Mouse (Mus musculus) hindbrain, embryonic 14.5 days (tissue): ENCODE measurements around the gene Pawr. TPM values are rescaled to one million over a fixed set of nuclear protein-coding genes. Genes with fewer than 3 reads are reported as not detected.

Experiments
- ATAC-seq: fragments of 200-750 bp; cut with Nextera tagmentation; 2 replicates; pipeline ENCODE4 v1.8.0; 2017; ENCODE audit warnings: moderate number of reproducible peaks, mild to moderate bottlenecking, moderate TSS enrichment, moderate library complexity; ENCODE audit not compliant: low FRiP score
- DNase-seq: peaks from one replicate; pipeline ENCODE4 v3.0.0-alpha.2; 2015; ENCODE audit warnings: low spot score
- H3K27ac ChIP-seq: fragments of 300-500 bp; sonication (generic); 2 replicates; pipeline ENCODE4 v1.5.1; 2014; ENCODE audit warnings: mild to moderate bottlenecking, moderate library complexity
- H3K27me3 ChIP-seq: fragments of 300-500 bp; sonication (generic); 2 replicates; pipeline ENCODE4 v1.6.1; 2014; ENCODE audit warnings: mild to moderate bottlenecking, low read length, mixed read lengths; ENCODE audit not compliant: control insufficient read depth, insufficient read depth
- H3K36me3 ChIP-seq: fragments of 300-500 bp; sonication (generic); replicated peaks from 2 replicates; pipeline ENCODE4 v1.6.1; 2014; ENCODE audit not compliant: control insufficient read depth, insufficient read depth
- H3K4me1 ChIP-seq: fragments of 300-500 bp; sonication (generic); replicated peaks from 2 replicates; pipeline ENCODE4 v1.6.1; 2014; ENCODE audit warnings: antibody characterized with exemption, low read length, mixed read lengths; ENCODE audit not compliant: control insufficient read depth, insufficient read depth
- H3K4me2 ChIP-seq: fragments of 300-500 bp; sonication (generic); replicated peaks from 2 replicates; pipeline ENCODE4 v1.6.1; 2014; ENCODE audit warnings: mild to moderate bottlenecking, moderate library complexity
- H3K4me3 ChIP-seq: fragments of 300-500 bp; sonication (generic); replicated peaks from 2 replicates; pipeline ENCODE4 v1.5.1; 2014; ENCODE audit warnings: mild to moderate bottlenecking, low read length
- H3K9ac ChIP-seq: fragments of 300-500 bp; sonication (generic); 2 replicates; pipeline ENCODE4 v1.6.1; 2014
- H3K9me3 ChIP-seq: fragments of 300-500 bp; sonication (generic); 2 replicates; pipeline ENCODE4 v1.6.1; 2016; ENCODE audit warnings: low read length; ENCODE audit not compliant: control insufficient read depth
- WGBS: fragments of 180-500 bp; shearing (Covaris S2); extraction: QIAGEN DNeasy Blood & Tissue Kit; methylation state at CpG from one replicate; pipeline ENCODE4 v1.1.7; 2014; 5-methylcytosine and 5-hydroxymethylcytosine counted together
- polyA plus RNA-seq: library from polyadenylated mRNA; unstranded; fragments of >200 nt; fragmentation: Nextera tagmentation; extraction: Ambion mirVana; gene quantifications from 2 replicates; pipeline ENCODE4 v1.2.1, GENCODE M21; 2014

Gene Pawr
- polyA plus RNA-seq, 1 experiment from 2014 or later = 4.3 TPM

DNA sequence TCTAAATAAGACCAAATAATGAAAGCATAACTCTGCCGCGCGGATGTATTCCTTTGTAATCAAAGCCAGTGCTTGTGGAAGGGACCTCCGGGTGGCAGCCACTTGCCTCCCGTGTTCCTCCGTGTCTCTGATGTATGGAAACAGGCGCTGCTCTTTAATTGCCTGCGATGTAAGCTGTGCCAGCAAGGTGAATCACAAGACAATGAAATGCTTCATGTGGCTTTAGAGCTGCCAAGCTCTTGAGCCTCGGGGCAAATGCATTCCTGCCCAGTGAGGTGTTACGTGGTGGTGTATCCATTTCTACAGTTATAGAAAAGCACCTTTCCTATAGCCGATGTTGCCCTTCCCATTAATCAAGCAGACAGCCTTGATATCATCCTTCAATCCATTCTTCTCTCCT lies 24.1 kb upstream of the Pawr start:
- no peak overlapping the region for H3K4me2 ChIP-seq
- no peaks in the 10 kb centered on the region for H3K9me3 ChIP-seq
- ATAC-seq (no peak), DNase-seq (no peak)
- H3K36me3 ChIP-seq = no peaks in the 10 kb centered on the region
- WGBS = 64% methylated on average over 11 of the region's 11 CpGs
- H3K4me1 ChIP-seq = no peaks in the 10 kb centered on the region
- no peak overlapping the region for H3K4me3 ChIP-seq
- no peak overlapping the region; the same call in 1 of the 2 replicates for H3K9ac ChIP-seq
- 0 out of 2 replicates have a peak overlapping the region, but pooled peaks have one; percentile 10 for H3K27ac ChIP-seq
- no peaks in the 10 kb centered on the region for H3K27me3 ChIP-seq

DNA sequence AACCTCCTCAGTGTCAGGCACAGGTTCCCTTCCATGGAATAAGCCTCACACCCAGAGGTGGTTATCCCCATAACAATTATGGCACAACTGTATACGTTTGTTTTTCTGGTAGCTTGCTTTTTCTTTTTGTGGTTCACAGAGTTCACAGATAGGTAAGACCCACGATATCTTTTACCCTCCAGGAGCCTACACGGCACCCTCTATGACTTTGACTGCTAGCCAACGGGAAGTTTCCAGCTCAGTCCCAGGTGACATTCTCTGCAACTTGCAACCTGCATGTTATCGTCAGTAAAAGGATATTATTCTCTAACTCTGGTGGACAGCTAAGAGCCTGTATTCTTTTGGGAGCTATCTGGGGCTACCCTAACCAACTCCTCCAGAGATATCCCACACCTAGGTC lies 21.7 kb upstream of the Pawr start:
- H3K9me3 ChIP-seq = no peaks in the 10 kb centered on the region
- H3K36me3 ChIP-seq = no peaks in the 10 kb centered on the region
- H3K4me3 ChIP-seq = no peak overlapping the region
- H3K27ac ChIP-seq = no peak overlapping the region
- H3K27me3 ChIP-seq = no peaks in the 10 kb centered on the region
- DNase-seq (no peak), ATAC-seq (no peak)
- H3K4me1 ChIP-seq = no peaks in the 10 kb centered on the region
- no peak overlapping the region for H3K4me2 ChIP-seq
- WGBS = 97% methylated on average over 5 of the region's 5 CpGs
- no peak overlapping the region for H3K9ac ChIP-seq

DNA sequence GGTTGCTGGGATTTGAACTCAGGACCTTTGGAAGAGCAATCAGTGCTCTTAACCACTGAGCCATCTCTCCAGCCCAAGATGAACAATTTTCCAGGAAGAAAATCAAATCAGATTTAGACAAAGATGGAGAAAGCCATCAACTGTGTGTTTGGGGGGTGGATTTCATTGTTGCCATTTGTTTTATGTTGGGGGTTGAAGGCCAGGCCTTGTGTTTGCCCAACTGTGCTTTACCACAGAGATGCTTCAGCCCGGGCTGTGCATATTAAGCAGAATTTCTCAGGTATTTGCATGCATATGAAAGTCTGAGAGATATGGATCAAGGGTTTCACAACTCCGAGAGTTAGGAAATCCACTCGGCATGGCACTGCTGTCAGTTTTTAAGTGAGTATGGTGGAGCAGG lies 20.5 kb upstream of the Pawr start:
- Histone ChIP-seq H3K4me1 (no peaks in the 10 kb centered on the region), H3K27me3 (no peaks in the 10 kb centered on the region), H3K9ac (no peak overlapping the region), H3K4me3 (no peak overlapping the region), H3K36me3 (no peaks in the 10 kb centered on the region), H3K9me3 (no peaks in the 10 kb centered on the region), H3K27ac (no peak overlapping the region), H3K4me2 (no peak overlapping the region)
- WGBS = 92% methylated on average over 3 of the region's 3 CpGs
- DNase-seq (no peak), ATAC-seq (no peak)

DNA sequence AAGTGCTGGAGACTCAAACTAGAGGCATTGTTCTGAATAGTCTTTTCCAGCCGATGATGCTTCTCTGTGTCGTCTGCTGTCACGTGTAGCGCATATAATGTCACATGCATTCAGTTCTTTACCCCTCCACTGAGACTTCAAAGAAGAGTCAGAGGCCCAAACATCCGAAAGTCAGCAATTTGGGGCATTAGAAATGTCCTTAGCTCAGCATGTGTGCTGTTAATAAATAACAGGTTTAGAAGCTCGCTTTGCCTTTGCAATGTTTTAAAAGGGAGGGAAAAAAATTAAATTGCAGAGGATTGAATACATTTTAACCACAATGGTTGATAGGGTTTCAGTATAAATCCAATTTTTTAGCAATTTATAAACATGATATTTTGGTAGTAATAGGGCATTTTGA lies 18.1 kb upstream of the Pawr start:
- no peak overlapping the region for H3K27ac ChIP-seq
- H3K9me3 ChIP-seq = no peaks in the 10 kb centered on the region
- H3K4me1 ChIP-seq = no peaks in the 10 kb centered on the region
- H3K36me3 ChIP-seq = no peaks in the 10 kb centered on the region
- no peak overlapping the region for H3K4me3 ChIP-seq
- H3K27me3 ChIP-seq = no peaks in the 10 kb centered on the region
- 40% methylated on average over 6 of the region's 6 CpGs for WGBS
- H3K4me2 ChIP-seq = no peak overlapping the region
- no peak for DNase-seq
- H3K9ac ChIP-seq = no peak overlapping the region
- ATAC-seq = no peak

DNA sequence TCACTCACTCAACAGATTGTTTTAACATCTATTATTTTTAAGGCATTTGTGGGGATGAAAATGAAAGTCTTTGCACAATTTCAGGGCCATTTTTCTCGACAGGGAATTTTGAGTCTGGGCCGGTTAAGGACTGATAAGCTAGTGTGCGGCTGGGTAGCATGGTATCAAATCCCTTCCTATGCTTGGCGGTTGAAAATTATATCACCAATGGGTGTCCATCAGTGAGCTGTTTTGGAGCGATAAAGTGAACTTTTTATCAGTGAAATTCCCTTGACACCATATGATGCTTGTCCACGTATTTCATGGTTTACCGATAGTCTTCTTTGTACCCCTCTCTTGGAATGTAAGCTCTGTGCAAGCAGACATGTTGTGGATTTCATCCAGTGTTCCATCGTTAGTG lies 17.5 kb upstream of the Pawr start:
- no peak overlapping the region for H3K27ac ChIP-seq
- DNase-seq (no peak), ATAC-seq (no peak)
- H3K36me3 ChIP-seq = no peaks in the 10 kb centered on the region
- H3K9me3 ChIP-seq = no peaks in the 10 kb centered on the region
- no peak overlapping the region for H3K4me3 ChIP-seq
- no peaks in the 10 kb centered on the region for H3K27me3 ChIP-seq
- H3K4me1 ChIP-seq = no peaks in the 10 kb centered on the region
- WGBS = 88% methylated on average over 8 of the region's 8 CpGs
- no peak overlapping the region for H3K4me2 ChIP-seq
- H3K9ac ChIP-seq = no peak overlapping the region

DNA sequence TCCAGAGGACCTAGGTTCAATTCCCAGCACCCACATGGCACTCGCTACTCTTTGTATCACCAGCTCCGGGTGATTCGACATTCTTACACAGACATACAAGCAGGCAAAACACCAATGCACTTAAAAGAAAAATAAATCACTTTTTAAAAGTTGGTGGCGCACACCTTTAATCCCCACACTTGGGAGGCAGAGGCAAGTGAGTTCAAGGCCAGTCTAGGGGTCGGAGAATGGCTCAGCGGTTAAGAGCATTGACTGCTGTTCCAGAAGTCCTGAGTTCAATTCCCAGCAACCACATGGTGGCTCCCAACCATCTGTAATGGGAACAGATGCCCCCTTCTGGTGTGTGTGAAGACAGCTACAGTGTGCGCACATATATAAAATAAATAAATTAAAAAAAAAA lies 16.7 kb upstream of the Pawr start:
- ATAC-seq = no peak
- no peaks in the 10 kb centered on the region for H3K36me3 ChIP-seq
- no peak overlapping the region for H3K27ac ChIP-seq

DNA sequence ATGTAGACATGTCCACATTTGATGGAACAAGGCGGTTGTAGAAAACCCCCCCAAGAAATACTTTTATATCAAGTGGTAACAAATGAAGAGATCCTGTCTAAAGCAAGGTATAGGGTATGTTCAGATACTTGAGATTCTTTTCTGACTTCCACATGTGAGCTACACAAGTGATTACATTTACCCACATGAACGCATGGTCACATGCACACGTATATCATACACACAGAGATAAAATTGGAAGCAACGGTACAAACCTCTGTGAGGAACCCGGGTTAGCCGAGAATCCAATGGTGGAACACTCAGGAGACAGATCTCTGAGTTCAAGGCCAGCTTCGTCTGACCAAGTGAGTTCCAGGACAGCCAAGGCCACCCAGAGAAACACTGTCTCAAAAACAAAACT lies 3.6 kb upstream of the Pawr start:
- 93% methylated on average over 7 of the region's 7 CpGs for WGBS
- Histone ChIP-seq H3K36me3 (no peaks in the 10 kb centered on the region), H3K9ac (no peak overlapping the region), H3K4me1 (0 out of 2 replicates have a peak, but pooled peaks cover 3% of the 10 kb centered on the region), H3K9me3 (no peaks in the 10 kb centered on the region), H3K4me3 (no peak overlapping the region), H3K27me3 (peaks cover 22% of the 10 kb centered on the region; the same call in 1 of the 2 replicates), H3K4me2 (no peak overlapping the region), H3K27ac (no peak overlapping the region)
- DNase-seq = no peak
- ATAC-seq = no peak

More for the DNA sequence above, 16.7 kb upstream of the Pawr start:
- DNase-seq = no peak
- H3K4me3 ChIP-seq = no peak overlapping the region
- H3K9ac ChIP-seq = no peak overlapping the region
- 97% methylated on average over 7 of the region's 7 CpGs for WGBS
- no peak overlapping the region for H3K4me2 ChIP-seq
- no peaks in the 10 kb centered on the region for H3K9me3 ChIP-seq
- H3K4me1 ChIP-seq = no peaks in the 10 kb centered on the region
- H3K27me3 ChIP-seq = no peaks in the 10 kb centered on the region

DNA sequence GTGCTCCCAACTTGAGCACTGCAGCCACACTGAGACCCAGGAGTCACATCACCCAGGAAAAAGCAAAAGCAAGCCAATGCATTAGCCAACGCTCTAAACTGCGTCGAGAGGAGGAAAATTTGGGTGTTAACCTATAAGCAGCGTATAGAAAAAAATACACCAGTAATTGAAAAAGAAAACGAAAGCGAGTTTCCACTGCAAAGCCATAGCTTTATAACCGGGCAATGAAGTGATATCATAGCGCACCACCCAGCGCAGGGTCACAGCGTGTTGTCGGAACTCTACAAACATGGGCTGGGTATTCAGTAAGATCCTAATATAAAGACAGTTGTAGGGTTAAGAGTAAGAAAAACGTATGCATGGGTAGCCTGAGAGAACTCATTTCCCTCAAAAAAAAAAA lies 2.9 kb upstream of the Pawr start:
- H3K36me3 ChIP-seq = no peaks in the 10 kb centered on the region
- no peak for ATAC-seq
- H3K4me1 ChIP-seq = 0 out of 2 replicates have a peak, but pooled peaks cover 6% of the 10 kb centered on the region
- H3K9me3 ChIP-seq = no peaks in the 10 kb centered on the region
- no peak overlapping the region for H3K27ac ChIP-seq
- DNase-seq = no peak
- peaks cover 22% of the 10 kb centered on the region; the same call in 1 of the 2 replicates for H3K27me3 ChIP-seq
- H3K4me3 ChIP-seq = no peak overlapping the region
- H3K4me2 ChIP-seq = no peak overlapping the region
- WGBS = 91% methylated on average over 12 of the region's 12 CpGs
- H3K9ac ChIP-seq = no peak overlapping the region

DNA sequence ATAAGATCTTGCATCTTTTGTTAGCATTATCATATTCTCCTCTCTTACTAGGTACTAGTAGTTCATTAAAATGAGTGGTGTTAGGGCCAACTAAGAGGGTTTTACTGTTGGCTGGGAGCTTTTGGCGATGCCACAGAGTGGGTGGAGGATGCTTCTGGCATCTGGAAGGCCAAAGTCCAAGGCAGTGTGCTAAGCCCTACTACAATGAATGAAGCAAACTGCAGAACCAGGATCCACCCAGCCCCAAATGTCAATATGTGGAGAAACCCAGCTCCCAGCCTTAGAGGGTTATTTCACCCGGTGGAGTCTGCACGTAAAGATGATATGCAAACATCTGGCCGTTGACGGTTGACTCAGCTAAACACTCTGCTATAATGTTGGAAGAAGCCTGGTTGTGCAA lies 2.1 kb upstream of the Pawr start:
- no peak overlapping the region for H3K4me2 ChIP-seq
- H3K4me1 ChIP-seq = 0 out of 2 replicates have a peak, but pooled peaks cover 6% of the 10 kb centered on the region

DNA sequence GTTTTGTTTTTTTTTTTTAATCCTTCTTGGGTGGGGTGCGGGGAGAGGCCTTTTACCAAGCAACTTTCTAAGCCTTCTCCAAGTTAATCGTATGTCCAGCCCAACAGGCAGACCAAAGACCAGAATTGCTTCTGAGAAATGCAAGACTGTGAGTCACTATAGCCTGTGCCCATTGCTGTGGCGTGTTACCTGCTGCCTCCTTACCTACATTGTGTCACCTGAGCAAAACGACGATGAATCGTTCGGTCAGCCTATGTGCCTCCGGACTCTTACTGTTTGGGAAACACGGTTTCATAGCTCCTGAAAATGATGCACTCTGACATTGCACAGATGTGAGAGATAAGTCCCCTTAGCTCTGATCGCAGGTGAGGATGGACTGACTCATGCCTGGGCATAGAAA lies 957 bp upstream of the Pawr start:
- DNase-seq (no peak), ATAC-seq (no peak)
- Histone ChIP-seq H3K27ac (no peak overlapping the region), H3K4me1 (0 out of 2 replicates have a peak, but pooled peaks cover 6% of the 10 kb centered on the region), H3K27me3 (peaks cover 22% of the 10 kb centered on the region; the same call in 1 of the 2 replicates), H3K4me2 (peak overlapping the region; percentile 98; the same call in 1 of the 2 replicates), H3K36me3 (no peaks in the 10 kb centered on the region), H3K4me3 (no peak overlapping the region), H3K9me3 (no peaks in the 10 kb centered on the region), H3K9ac (no peak overlapping the region)
- WGBS = 8% methylated on average over 10 of the region's 10 CpGs

More for the DNA sequence above, 2.1 kb upstream of the Pawr start:
- no peak overlapping the region for H3K9ac ChIP-seq
- WGBS = 83% methylated on average over 5 of the region's 5 CpGs
- H3K4me3 ChIP-seq = no peak overlapping the region
- DNase-seq (no peak), ATAC-seq (no peak)
- H3K9me3 ChIP-seq = no peaks in the 10 kb centered on the region
- no peaks in the 10 kb centered on the region for H3K36me3 ChIP-seq
- H3K27ac ChIP-seq = no peak overlapping the region
- peaks cover 22% of the 10 kb centered on the region; the same call in 1 of the 2 replicates for H3K27me3 ChIP-seq
